Mouse (Mus musculus) liver, embryonic 14 days (tissue): ENCODE results near the gene Lgalsl. TPM values are rescaled to one million over a fixed set of nuclear protein-coding genes. Genes with fewer than 3 reads are reported as not detected.

Experiments used
- polyA plus RNA-seq: library from polyadenylated mRNA; depleted of rRNA; stranded (reverse); fragments of >200 nt; gene quantifications from 2 replicates; pipeline ENCODE4 v1.2.3, GENCODE M21; 2012; rRNA removed

The Lgalsl gene
- polyA plus RNA-seq, result 3.1 and 3.4 TPM in 2 replicates

DNA sequence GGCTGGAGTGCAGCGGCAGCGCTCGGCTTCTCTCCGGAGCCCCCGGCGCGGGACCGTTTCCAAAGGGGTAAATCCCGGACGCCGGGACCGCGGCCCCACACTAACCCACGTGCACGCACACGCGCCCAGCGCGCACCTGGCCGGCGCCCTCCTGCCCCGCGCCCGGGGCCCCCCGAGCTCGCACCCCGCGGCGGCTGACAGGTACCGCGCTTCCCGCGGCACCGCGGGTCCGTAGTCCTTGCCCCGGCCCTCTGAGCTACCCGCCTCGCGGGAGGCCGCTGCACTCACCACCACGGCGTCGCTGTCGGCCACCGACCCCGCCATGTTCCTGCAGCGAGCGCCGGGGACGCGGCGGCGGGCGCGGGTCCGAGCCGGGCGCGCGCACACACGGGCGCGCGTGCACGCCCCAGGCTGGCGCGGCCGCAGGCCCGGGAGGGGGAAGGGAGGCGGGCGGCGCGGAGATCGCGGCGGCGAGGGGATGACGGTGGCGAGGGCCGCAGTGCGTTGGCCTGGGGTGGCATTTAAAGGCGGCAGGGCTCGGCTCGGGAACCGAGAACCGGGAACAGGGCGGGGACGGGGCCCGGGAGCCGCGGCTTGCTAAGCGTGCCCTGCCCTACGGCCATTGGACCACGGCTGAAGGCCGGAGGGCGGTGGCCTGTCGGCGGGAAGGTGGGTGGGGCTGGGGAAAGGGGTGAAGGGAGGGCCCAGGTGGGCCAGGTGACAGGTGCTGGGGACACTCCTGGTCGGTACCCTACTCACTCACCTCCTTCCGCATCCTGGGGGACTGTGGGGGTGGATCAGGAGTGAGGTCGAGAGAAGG, at the start of gene Lgalsl:
Gene Lgalsl, minus strand, starts transcription at position 371 of the 820 bp plus-strand sequence.

Other genes starting within 250 kb of the Lgalsl start
- gene Aftph, start 89.5 kb downstream of the Lgalsl start, polyA plus RNA-seq, result 15.3 and 17.4 TPM in 2 replicates